Mouse (Mus musculus) central nervous system, embryonic 11.5 days (tissue): ENCODE data around the gene Styk1. TPM values are rescaled to one million over a fixed set of nuclear protein-coding genes. Genes with fewer than 3 reads are reported as not detected.

Experiments
- polyA plus RNA-seq: library from polyadenylated mRNA; depleted of rRNA; stranded (reverse); fragments of >200 nt; gene quantifications from 2 replicates; pipeline ENCODE4 v1.2.3, GENCODE M21; 2012; rRNA removed

Gene Styk1
- 0.44 and 1.1 TPM in 2 replicates for polyA plus RNA-seq

DNA sequence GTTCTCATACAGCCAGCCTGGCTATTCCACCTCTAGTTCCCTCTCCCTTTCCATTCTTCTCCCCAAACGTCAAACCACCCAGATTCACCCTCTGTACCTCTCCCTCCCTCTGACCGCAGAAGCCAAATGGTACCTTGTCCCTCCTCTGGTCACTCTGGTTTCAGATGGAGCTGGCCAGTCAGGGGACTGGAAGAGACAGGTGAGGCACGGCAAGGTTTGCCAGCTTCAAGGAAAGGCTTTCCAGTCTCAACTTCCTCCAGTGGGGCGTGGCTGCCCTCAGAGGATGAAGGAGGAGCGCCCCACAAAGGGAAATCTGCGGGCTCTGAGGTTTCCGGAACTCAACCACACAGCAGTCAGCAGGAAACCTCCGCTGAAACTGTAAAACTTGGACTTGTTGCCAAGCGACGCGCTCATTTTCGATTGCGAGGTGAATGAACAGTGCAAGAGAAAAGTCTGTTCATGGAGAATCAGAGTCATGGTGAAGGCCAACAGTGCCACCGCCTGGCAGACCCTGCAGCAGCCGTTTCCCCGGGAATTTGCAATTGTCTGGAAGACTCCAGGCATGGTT is at the start of gene Styk1:
Gene Styk1, minus strand, starts transcription at position 246 of the 568 bp plus-strand sequence.

DNA sequence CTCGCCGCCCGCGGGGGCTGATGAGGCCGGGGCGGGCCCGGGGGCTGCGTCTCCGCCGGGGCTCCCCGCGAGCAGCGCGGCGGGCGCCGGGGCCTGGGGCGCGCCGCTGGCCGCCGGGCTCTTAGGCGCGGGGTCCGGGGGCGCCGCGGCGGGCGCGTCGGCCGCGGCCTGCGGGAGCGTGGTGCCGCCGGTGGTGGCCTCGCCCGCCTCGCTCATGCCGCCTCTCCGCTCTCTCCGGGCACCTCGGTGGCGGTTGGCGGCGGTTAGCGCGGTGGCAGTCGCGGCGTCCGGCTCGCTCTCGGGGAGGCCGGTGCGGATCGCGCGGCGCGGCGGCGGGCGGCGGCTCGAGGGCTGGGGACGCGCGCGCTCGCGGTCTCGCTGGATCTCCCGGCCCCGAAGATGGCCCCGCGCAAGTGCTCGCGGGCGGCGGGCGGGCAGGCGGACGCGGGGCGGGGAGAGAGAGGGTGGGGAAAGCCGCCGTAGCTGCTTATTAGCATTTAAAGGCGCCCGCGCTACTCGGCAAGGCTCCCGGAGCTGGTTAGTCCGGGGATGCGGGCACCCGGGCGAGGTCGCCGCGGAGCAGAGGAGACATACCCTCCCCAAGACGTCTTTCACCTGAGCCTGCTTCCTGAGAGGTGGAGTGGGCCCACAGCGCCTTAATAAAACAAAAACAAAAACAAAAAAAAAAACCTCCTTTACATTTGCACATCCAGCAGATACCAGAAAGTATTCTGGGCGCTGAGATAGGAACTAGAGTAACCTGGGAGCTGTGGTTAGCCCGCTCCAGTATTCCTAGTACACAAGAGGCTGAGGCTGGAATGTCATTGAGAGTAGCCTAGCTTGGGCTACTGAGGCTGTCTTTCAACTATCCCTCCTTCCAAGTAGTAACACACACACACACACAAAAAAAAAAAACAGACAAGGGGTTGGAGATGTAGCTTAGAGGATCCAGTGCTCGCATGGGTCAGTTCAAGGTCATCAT is 34.9 kb upstream of the Styk1 start, which contains the start of gene Ybx3:
Gene Ybx3, minus strand, starts transcription at position 437 of the 982 bp plus-strand sequence.

DNA sequence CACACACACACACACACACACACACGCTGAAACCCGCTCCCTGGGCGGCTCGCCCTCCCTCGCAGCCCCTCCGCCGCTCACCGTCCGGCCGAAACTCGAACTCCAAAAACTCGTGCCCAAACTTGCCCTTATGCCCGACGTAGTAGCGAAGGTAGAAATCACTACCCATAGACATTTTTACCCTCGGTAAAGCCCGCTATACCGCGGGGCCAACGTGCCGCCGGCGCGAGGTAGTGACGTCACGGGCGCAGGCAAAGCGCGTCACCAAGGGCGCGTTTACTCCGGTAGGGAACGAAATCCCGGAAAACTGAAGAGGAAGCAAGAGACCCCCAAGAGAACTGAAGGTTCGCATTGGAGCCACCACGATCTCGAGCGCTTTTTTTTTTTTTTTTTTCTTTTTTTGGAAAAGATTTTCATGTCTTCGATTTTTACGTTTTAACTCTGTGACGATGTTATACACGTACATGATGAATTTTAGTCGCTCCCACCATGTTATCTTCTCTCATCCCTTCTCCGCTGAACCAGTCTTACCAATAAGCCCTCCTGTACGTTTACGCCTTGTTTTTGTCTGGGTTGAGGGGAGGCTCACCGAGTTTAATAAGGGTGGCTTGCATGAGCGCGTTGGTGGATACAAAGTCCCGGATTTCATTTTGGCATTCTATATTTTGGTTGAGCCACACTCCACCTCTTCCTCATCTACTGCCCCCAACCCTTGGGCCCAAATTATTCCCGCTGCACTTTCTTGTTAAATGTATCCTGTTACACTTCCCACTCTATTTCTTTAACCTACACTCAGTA is 60.2 kb downstream of the Styk1 start, which contains the start of gene Magohb:
Gene Magohb, minus strand, starts transcription at position 254 of the 798 bp plus-strand sequence.

Other genes starting within 250 kb of the Styk1 start
- gene Klra2, start 106.2 kb downstream of the Styk1 start, polyA plus RNA-seq = 0.06 TPM in 1 of 2 replicates, not detected in the other
- 34.7 and 39.1 TPM in 2 replicates for gene Magohb, start 60.4 kb downstream of the Styk1 start, polyA plus RNA-seq
- 124 and 161 TPM in 2 replicates for gene Ybx3, start 34.9 kb upstream of the Styk1 start, polyA plus RNA-seq
- not detected in 2 replicates for gene 5430401F13Rik, start 132.8 kb upstream of the Styk1 start, polyA plus RNA-seq
- gene Gm6619, start 132.8 kb upstream of the Styk1 start, polyA plus RNA-seq = not detected in 2 replicates